Comparison of ENCODE assay signal across 10 mouse cellular contexts in genomic region chr6:37371341-37371740, GRCm38 (mm10).
A peak's percentile ranks its signal among the peaks of the same experiment; 100 is the strongest.
DNase-seq lines count a peak whose midpoint lies in the region; ATAC-seq and TF ChIP-seq lines count a peak whose summit lies in the region.
"Had no signal": no experiment of that assay in that cellular context is flagged by ENCODE, and none has a peak within 500 bp of the region (broad histone marks: within the 10 kb centered on the region; RNA-seq: fewer than 3 reads in every experiment).

No protein-coding gene starts in this region.

- no peak overlapping the region for H3K4me2 ChIP-seq in intestine, embryonic 15.5 days (replicated peaks)
- H3K4me2 ChIP-seq: midbrain, embryonic 12.5 days had no signal

- no peaks in the 10 kb centered on the region for H3K27me3 ChIP-seq in heart, embryonic 10.5 days (ENCODE audit: insufficient read depth, poor library complexity, severe bottlenecking)
- no peaks in the 10 kb centered on the region for H3K27me3 ChIP-seq in intestine, embryonic 15.5 days (replicated peaks)
- H3K27me3 ChIP-seq: midbrain, embryonic 12.5 days had no signal

- peaks cover 51% of the 10 kb centered on the region for H3K4me1 ChIP-seq in heart, embryonic 10.5 days
- no peaks in the 10 kb centered on the region for H3K4me1 ChIP-seq in cortical plate, adult 2 months (ENCODE audit: control insufficient read depth, insufficient read depth, low read length)
- H3K4me1 ChIP-seq in intestine, embryonic 15.5 days (replicated peaks), result no peaks in the 10 kb centered on the region; the same call in 1 of the 2 replicates
- H3K4me1 ChIP-seq: midbrain, embryonic 12.5 days had no signal

- H3K27ac ChIP-seq in heart, embryonic 10.5 days, result no peak overlapping the region; the same call in 1 of the 2 replicates
- no peak overlapping the region for H3K27ac ChIP-seq in cortical plate, adult 2 months (ENCODE audit: insufficient read depth, low read length)
- no peak overlapping the region for H3K27ac ChIP-seq in intestine, embryonic 15.5 days
- H3K27ac ChIP-seq: midbrain, embryonic 12.5 days had no signal

- no peaks in the 10 kb centered on the region for H3K9me3 ChIP-seq in heart, embryonic 10.5 days
- H3K9me3 ChIP-seq in intestine, embryonic 15.5 days, result no peaks in the 10 kb centered on the region
- H3K9me3 ChIP-seq: midbrain, embryonic 12.5 days had no signal

- DNase-seq in heart, postnatal 4 days, result peak; percentile 50
- no peak for DNase-seq in heart, embryonic 10.5 days (ENCODE audit: low spot score)
- peak; percentile 19 to 34 for DNase-seq in CD8-positive naive resting alpha-beta T cell, adult 2 months (ENCODE audit: low read depth in 2 of 2, low spot score in 2 of 2)
- no peak for DNase-seq in right cerebral cortex, postnatal 4 days
- DNase-seq in embryo, embryonic 9.5 days (ENCODE audit: extremely low spot score), result no peak

- no peak for TF ChIP-seq POLR2A in cortical plate, adult 2 months (IDR thresholded peaks at IDR 0.05; ENCODE audit: extremely low read depth, insufficient read depth, low read length)

- WGBS in heart, embryonic 10.5 days, result 76% methylated on average over 7 of the region's 7 CpGs
- 85% methylated on average over 7 of the region's 7 CpGs for WGBS in intestine, embryonic 15.5 days

- TF ChIP-seq CTCF in cortical plate, adult 2 months (IDR thresholded peaks at IDR 0.05; ENCODE audit: extremely low read depth, insufficient read depth, low read length), result peak; percentile 35; the same call in 1 of the 2 replicates

- peaks cover 38% of the 10 kb centered on the region for H3K36me3 ChIP-seq in heart, embryonic 10.5 days
- no peaks in the 10 kb centered on the region for H3K36me3 ChIP-seq in intestine, embryonic 15.5 days
- H3K36me3 ChIP-seq: midbrain, embryonic 12.5 days had no signal

- no peak overlapping the region for H3K4me3 ChIP-seq in heart, embryonic 10.5 days
- H3K4me3 ChIP-seq in cortical plate, adult 2 months (ENCODE audit: insufficient read depth, low read length), result no peak overlapping the region
- no peak overlapping the region for H3K4me3 ChIP-seq in intestine, embryonic 15.5 days (replicated peaks)
- H3K4me3 ChIP-seq: midbrain, embryonic 12.5 days had no signal

- no peak overlapping the region for H3K9ac ChIP-seq in intestine, embryonic 15.5 days
- H3K9ac ChIP-seq: midbrain, embryonic 12.5 days had no signal

- ATAC-seq in megakaryocyte, adult 5-6 weeks (ENCODE audit: poor library complexity, severe bottlenecking), result peak; percentile 63
- no peak for ATAC-seq in intestine, embryonic 15.5 days
- ATAC-seq: hindbrain, embryonic 16.5 days had no signal

Comparison
In these comparisons a context has a peak if more than half of its experiments do, and no peak if none do; other contexts are left out.
1. DNase-seq: peak in heart, postnatal 4 days (single experiment) and CD8-positive naive resting alpha-beta T cell, adult 2 months (2 of 2); none in heart, embryonic 10.5 days (single experiment), right cerebral cortex, postnatal 4 days (single experiment) and embryo, embryonic 9.5 days (single experiment).